Mouse (Mus musculus) megakaryocyte, embryonic 14.5 days (primary cell): ENCODE data around the gene Thbd.

Experiments used
- FLI1 ChIP-seq: IDR thresholded peaks from 2 replicates; pipeline ENCODE4 v1.6.1; 2012; ENCODE audit warnings: low read length, inconsistent platforms, mixed read lengths
- GATA1 ChIP-seq: IDR thresholded peaks from 3 replicates; pipeline ENCODE4 v1.6.1; 2012; ENCODE audit warnings: mixed read lengths, low read length, inconsistent platforms, borderline replicate concordance

DNA sequence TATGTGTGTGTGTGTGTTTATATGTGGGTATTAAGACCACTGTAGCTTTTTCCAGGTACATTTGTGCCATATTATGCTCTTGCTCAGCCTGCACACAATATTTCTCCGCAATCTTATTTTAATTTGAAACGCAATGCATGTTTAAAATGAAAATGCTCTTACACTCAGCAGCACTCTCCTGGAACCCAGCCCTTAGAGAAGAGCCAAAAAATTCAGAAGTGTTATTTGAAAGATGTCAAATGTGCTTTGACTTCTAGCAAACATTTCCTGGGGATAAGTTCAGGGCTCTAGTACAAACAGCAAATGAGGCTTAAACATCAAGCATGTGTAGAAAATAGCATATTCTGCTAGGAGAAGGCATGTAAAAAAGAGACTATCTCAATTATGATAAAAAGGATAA lies 11.8 kb upstream of the Thbd start:
- TF ChIP-seq GATA1 = no peak
- no peak for TF ChIP-seq FLI1
